Mouse (Mus musculus) neural tube, embryonic 12.5 days (tissue): ENCODE measurements around the gene Vmn2r114. TPM values are rescaled to one million over a fixed set of nuclear protein-coding genes. Genes with fewer than 3 reads are reported as not detected.
"Not testable (repeated sequence)": the region's sequence is repeated elsewhere in the genome, so short reads cannot be mapped to it uniquely, and the experiment has no call there.

Experiments
- ATAC-seq: fragments of 200-750 bp; cut with Nextera tagmentation; 2 replicates; pipeline ENCODE4 v1.8.0; 2017; ENCODE audit warnings: low read depth, mild to moderate bottlenecking, moderate TSS enrichment, moderate library complexity; ENCODE audit not compliant: low FRiP score
- H3K27ac ChIP-seq: fragments of 300-500 bp; sonication (generic); 2 replicates; pipeline ENCODE4 v1.5.1; 2016
- H3K27me3 ChIP-seq: fragments of 300-500 bp; sonication (generic); replicated peaks from 2 replicates; pipeline ENCODE4 v1.6.1; 2016; ENCODE audit warnings: mild to moderate bottlenecking
- H3K36me3 ChIP-seq: fragments of 300-500 bp; sonication (generic); 2 replicates; pipeline ENCODE4 v1.6.1; 2016; ENCODE audit warnings: mild to moderate bottlenecking
- H3K4me1 ChIP-seq: fragments of 300-500 bp; sonication (generic); 2 replicates; pipeline ENCODE4 v1.6.1; 2016
- H3K4me2 ChIP-seq: fragments of 300-500 bp; sonication (generic); replicated peaks from 2 replicates; pipeline ENCODE4 v1.6.1; 2016; ENCODE audit warnings: mild to moderate bottlenecking
- H3K4me3 ChIP-seq: fragments of 300-500 bp; sonication (generic); 2 replicates; pipeline ENCODE4 v1.5.1; 2016
- H3K9ac ChIP-seq: fragments of 300-500 bp; sonication (generic); 2 replicates; pipeline ENCODE4 v1.6.1; 2016; ENCODE audit warnings: mild to moderate bottlenecking
- H3K9me3 ChIP-seq: fragments of 300-500 bp; sonication (generic); 2 replicates; pipeline ENCODE4 v1.6.1; 2016; ENCODE audit warnings: mild to moderate bottlenecking
- WGBS: fragments of 180-500 bp; shearing (Covaris S2); methylation state at CpG from one replicate; pipeline ENCODE4 v1.1.7; 2016; 5-methylcytosine and 5-hydroxymethylcytosine counted together
- polyA plus RNA-seq: library from polyadenylated mRNA; unstranded; fragments of >200 nt; fragmentation: Nextera tagmentation; extraction: Ambion mirVana; gene quantifications from 2 replicates; pipeline ENCODE4 v1.2.1, GENCODE M21; 2016

The Vmn2r114 gene
- not detected in 2 replicates for polyA plus RNA-seq

DNA sequence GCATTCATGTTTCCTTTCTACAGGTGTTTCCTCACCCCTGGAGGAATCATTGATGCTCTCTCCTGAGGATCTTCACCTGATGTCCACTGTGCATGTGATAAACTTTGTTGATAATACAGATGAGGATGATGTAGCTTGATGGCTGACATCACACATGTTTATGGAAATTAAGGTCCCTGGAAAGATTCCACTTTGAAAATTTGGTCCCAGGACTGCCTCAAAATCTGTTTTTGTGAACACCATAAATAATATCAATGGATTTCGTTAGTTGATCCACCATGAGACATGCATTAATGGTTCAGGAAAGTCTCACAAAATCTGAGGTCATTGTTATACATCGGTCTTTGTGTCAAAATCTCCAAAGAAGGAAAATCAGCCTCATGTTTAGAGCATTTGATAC, at the start of gene Vmn2r114:
Vmn2r114 (minus strand) TSS at position 101 of the 400 bp plus-strand sequence.
- 67% methylated on average over 2 of the region's 2 CpGs for WGBS
- not testable (repeated sequence) for H3K9me3 ChIP-seq, H3K4me1 ChIP-seq, ATAC-seq, H3K27me3 ChIP-seq, H3K9ac ChIP-seq, H3K4me2 ChIP-seq, H3K4me3 ChIP-seq, H3K36me3 ChIP-seq, H3K27ac ChIP-seq

DNA sequence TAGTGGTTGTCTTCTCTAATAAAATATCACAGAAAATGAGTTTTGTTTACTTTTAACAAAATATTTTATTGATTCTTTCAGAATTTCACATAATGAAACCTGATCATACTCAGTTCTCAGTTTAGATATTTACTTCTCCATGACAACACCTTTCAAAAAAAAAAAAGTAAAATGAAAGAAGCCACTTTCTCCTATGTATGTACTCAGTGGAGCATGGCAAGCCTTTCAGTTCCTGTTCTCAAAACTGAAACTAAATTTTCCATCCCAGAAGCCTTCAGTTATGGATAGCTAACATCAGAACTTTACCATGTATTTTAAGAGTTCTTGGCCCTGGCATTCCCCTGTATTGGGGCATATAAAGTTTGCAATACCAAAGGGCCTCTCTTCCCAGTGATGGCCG, 39.3 kb upstream of the Vmn2r114 start:
- Histone ChIP-seq H3K4me2 (no peak overlapping the region), H3K4me3 (no peak overlapping the region), H3K9me3 (no peaks in the 10 kb centered on the region), H3K27ac (no peak overlapping the region), H3K4me1 (no peaks in the 10 kb centered on the region), H3K36me3 (no peaks in the 10 kb centered on the region), H3K9ac (no peak overlapping the region), H3K27me3 (no peaks in the 10 kb centered on the region)
- WGBS = 78% methylated on average over 1 of the region's 1 CpGs
- ATAC-seq = no peak

DNA sequence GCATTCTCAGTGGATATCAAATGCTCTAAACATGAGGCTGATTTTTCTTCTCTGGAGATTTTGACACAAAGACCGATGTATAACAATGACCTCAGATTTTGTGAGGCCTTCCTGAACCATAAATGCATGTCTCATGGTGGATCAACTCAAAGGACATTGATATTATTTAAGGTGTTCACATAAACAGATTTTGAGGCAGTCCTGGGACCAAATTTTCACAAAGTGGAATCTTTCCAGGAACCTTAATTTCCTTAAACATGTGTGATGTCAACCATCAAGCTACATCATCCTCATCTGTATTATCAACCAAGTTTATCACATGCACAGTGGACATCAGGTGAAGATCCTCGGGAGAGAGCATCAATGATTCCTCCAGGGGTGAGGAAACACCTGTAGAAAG, 31.1 kb upstream of the Vmn2r114 start, which contains the start of gene Vmn2r115:
Vmn2r115 (plus strand) TSS at position 301 of the 400 bp plus-strand sequence.
- H3K36me3 ChIP-seq, H3K27ac ChIP-seq, H3K4me3 ChIP-seq, H3K9me3 ChIP-seq, H3K27me3 ChIP-seq, ATAC-seq, H3K4me1 ChIP-seq, H3K9ac ChIP-seq, H3K4me2 ChIP-seq: not testable (repeated sequence)
- WGBS = 49% methylated on average over 2 of the region's 2 CpGs

DNA sequence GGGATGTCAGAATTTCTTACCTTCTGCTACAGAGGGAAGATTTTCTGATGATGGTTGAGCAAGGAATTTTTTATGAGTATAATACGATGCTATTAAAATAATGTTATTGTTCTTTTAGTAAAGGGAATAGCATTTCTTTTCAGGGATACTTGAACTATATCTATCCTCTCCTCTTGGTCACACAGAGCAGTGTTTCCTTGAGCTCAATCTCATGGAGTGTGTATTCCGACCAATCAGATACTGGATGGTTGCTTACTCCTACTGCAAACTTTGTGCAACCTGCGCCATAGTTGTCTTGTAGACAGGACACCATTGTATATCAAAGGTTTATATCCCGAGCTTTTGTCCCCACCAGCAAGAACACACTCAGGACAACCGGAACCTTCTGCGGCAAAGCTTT, 18.3 kb upstream of the Vmn2r114 start:
- no peak overlapping the region for H3K9ac ChIP-seq
- no peak overlapping the region for H3K4me2 ChIP-seq
- WGBS = 77% methylated on average over 6 of the region's 6 CpGs
- no peaks in the 10 kb centered on the region for H3K36me3 ChIP-seq
- H3K9me3 ChIP-seq = peaks cover 11% of the 10 kb centered on the region
- H3K4me1 ChIP-seq = no peaks in the 10 kb centered on the region
- no peak overlapping the region for H3K4me3 ChIP-seq
- no peaks in the 10 kb centered on the region for H3K27me3 ChIP-seq
- H3K27ac ChIP-seq = no peak overlapping the region
- no peak for ATAC-seq

Other genes starting within 250 kb of the Vmn2r114 start
- gene Zfp40, start 119.3 kb downstream of the Vmn2r114 start, polyA plus RNA-seq = 16.2 and 21.2 TPM in 2 replicates
- gene Vmn2r115, start 31.2 kb upstream of the Vmn2r114 start, polyA plus RNA-seq = not detected in 2 replicates
- not detected in 2 replicates for gene Vmn2r116, start 72.1 kb upstream of the Vmn2r114 start, polyA plus RNA-seq
- not detected in 2 replicates for gene Vmn2r117, start 167.2 kb upstream of the Vmn2r114 start, polyA plus RNA-seq